Mouse (Mus musculus) ES-Bruce4 (cell line): ENCODE results near the gene Nxt1. TPM values are rescaled to one million over a fixed set of nuclear protein-coding genes. Genes with fewer than 3 reads are reported as not detected.

ENCODE experiments used
- H3K27ac ChIP-seq: 2 replicates; pipeline ENCODE4 v1.5.1; 2012; ENCODE audit warnings: low read length, inconsistent platforms; ENCODE audit not compliant: insufficient read depth
- H3K27me3 ChIP-seq: 2 replicates; pipeline ENCODE4 v1.6.1; 2012; ENCODE audit warnings: mild to moderate bottlenecking, low read length, inconsistent platforms; ENCODE audit not compliant: control insufficient read depth, poor library complexity, insufficient read depth, severe bottlenecking
- H3K36me3 ChIP-seq: 2 replicates; pipeline ENCODE4 v1.6.1; 2012; ENCODE audit warnings: inconsistent platforms, mild to moderate bottlenecking, low read length, moderate library complexity; ENCODE audit not compliant: control insufficient read depth, poor library complexity, insufficient read depth, severe bottlenecking
- H3K4me1 ChIP-seq: one replicate; pipeline ENCODE4 v1.8.1; 2011; ENCODE audit warnings: low read length; ENCODE audit not compliant: control insufficient read depth, insufficient read depth
- H3K4me3 ChIP-seq: 2 replicates; pipeline ENCODE4 v1.5.1; 2011; ENCODE audit warnings: low read depth, mild to moderate bottlenecking, low read length
- H3K9ac ChIP-seq: 2 replicates; pipeline ENCODE4 v1.6.1; 2012; ENCODE audit warnings: low read depth, mild to moderate bottlenecking, inconsistent platforms; ENCODE audit not compliant: poor library complexity, severe bottlenecking
- H3K9me3 ChIP-seq: replicated peaks from 2 replicates; pipeline ENCODE4 v1.6.1; 2012; ENCODE audit warnings: mild to moderate bottlenecking, low read length, inconsistent platforms; ENCODE audit not compliant: control insufficient read depth, poor library complexity, insufficient read depth, severe bottlenecking
- CTCF ChIP-seq: IDR thresholded peaks from one replicate; pipeline ENCODE4 v1.8.1; 2011; ENCODE audit warnings: low read depth, low read length
- EP300 ChIP-seq: IDR thresholded peaks from 2 replicates; pipeline ENCODE4 v1.6.1; 2011; ENCODE audit warnings: low read depth, low read length; ENCODE audit not compliant: insufficient read depth
- POLR2A ChIP-seq: IDR thresholded peaks from one replicate; pipeline ENCODE4 v1.8.1; 2011; ENCODE audit warnings: low read length; ENCODE audit not compliant: insufficient read depth
- polyA plus RNA-seq: library from polyadenylated mRNA; stranded (reverse); fragments of >200 nt; gene quantifications from 2 replicates; pipeline ENCODE4 v1.2.4, GENCODE M21; 2011; ENCODE audit warnings: low read depth; ENCODE audit not compliant: missing spikeins, insufficient read depth, insufficient read length

Gene Nxt1
- polyA plus RNA-seq, 1 experiment, result 48.0 TPM

- no peaks in the 10 kb centered on the region for H3K27me3 ChIP-seq
- no peaks in the 10 kb centered on the region for H3K9me3 ChIP-seq
Measured at GRCm38 (mm10) chr2:148634466-148634865, 37.9 kb upstream of the Nxt1 start.

GRCm38 (mm10) chr2:148642610-148643370 is 29.6 kb upstream of the Nxt1 start:
- H3K27me3 ChIP-seq, result no peaks in the 10 kb centered on the region
- no peak overlapping the region for H3K4me3 ChIP-seq
- no peaks in the 10 kb centered on the region for H3K4me1 ChIP-seq
- H3K36me3 ChIP-seq, result no peaks in the 10 kb centered on the region
- H3K9ac ChIP-seq, result no peak overlapping the region
- H3K9me3 ChIP-seq, result no peaks in the 10 kb centered on the region
- TF ChIP-seq CTCF, result no peak
- TF ChIP-seq EP300, result no peak
- no peak for TF ChIP-seq POLR2A
- H3K27ac ChIP-seq, result no peak overlapping the region

More at GRCm38 (mm10) chr2:148634466-148634865, 37.9 kb upstream of the Nxt1 start:
- Histone ChIP-seq H3K4me3 (no peak overlapping the region), H3K36me3 (no peaks in the 10 kb centered on the region), H3K27ac (no peak overlapping the region), H3K4me1 (no peaks in the 10 kb centered on the region), H3K9ac (no peak overlapping the region)
- TF ChIP-seq CTCF (no peak), POLR2A (no peak), EP300 (no peak)

- no peaks in the 10 kb centered on the region for H3K36me3 ChIP-seq
- no peaks in the 10 kb centered on the region for H3K27me3 ChIP-seq
- no peak overlapping the region for H3K4me3 ChIP-seq
- no peak overlapping the region for H3K27ac ChIP-seq
- no peaks in the 10 kb centered on the region for H3K9me3 ChIP-seq
- TF ChIP-seq EP300 (no peak), POLR2A (no peak), CTCF (no peak)
- H3K4me1 ChIP-seq, result no peaks in the 10 kb centered on the region
- H3K9ac ChIP-seq, result no peak overlapping the region
Measured at GRCm38 (mm10) chr2:148644421-148645000, 27.9 kb upstream of the Nxt1 start.

GRCm38 (mm10) chr2:148650587-148651357 is 21.6 kb upstream of the Nxt1 start:
- TF ChIP-seq POLR2A (no peak), CTCF (no peak), EP300 (no peak)
- H3K9ac ChIP-seq, result no peak overlapping the region
- no peak overlapping the region for H3K27ac ChIP-seq
- no peaks in the 10 kb centered on the region for H3K27me3 ChIP-seq
- no peak overlapping the region for H3K4me3 ChIP-seq
- no peaks in the 10 kb centered on the region for H3K36me3 ChIP-seq
- H3K4me1 ChIP-seq, result no peaks in the 10 kb centered on the region
- H3K9me3 ChIP-seq, result no peaks in the 10 kb centered on the region

GRCm38 (mm10) chr2:148654961-148655360 is 17.4 kb upstream of the Nxt1 start:
- peak; percentile 55 for TF ChIP-seq CTCF
- TF ChIP-seq POLR2A, result no peak
- H3K36me3 ChIP-seq, result no peaks in the 10 kb centered on the region

GRCm38 (mm10) chr2:148663458-148663857 is 8.9 kb upstream of the Nxt1 start:
- Histone ChIP-seq H3K9me3 (no peaks in the 10 kb centered on the region), H3K36me3 (no peaks in the 10 kb centered on the region), H3K27me3 (no peaks in the 10 kb centered on the region; the same call in 1 of the 2 replicates), H3K4me1 (no peaks in the 10 kb centered on the region), H3K9ac (no peak overlapping the region), H3K27ac (no peak overlapping the region), H3K4me3 (no peak overlapping the region)
- TF ChIP-seq CTCF, result no peak
- no peak for TF ChIP-seq POLR2A
- no peak for TF ChIP-seq EP300

More at GRCm38 (mm10) chr2:148654961-148655360, 17.4 kb upstream of the Nxt1 start:
- Histone ChIP-seq H3K27me3 (no peaks in the 10 kb centered on the region), H3K27ac (no peak overlapping the region), H3K9ac (no peak overlapping the region), H3K4me1 (no peaks in the 10 kb centered on the region), H3K4me3 (no peak overlapping the region), H3K9me3 (no peaks in the 10 kb centered on the region)
